Mouse (Mus musculus): ENCODE data around the gene Fance.

DNA sequence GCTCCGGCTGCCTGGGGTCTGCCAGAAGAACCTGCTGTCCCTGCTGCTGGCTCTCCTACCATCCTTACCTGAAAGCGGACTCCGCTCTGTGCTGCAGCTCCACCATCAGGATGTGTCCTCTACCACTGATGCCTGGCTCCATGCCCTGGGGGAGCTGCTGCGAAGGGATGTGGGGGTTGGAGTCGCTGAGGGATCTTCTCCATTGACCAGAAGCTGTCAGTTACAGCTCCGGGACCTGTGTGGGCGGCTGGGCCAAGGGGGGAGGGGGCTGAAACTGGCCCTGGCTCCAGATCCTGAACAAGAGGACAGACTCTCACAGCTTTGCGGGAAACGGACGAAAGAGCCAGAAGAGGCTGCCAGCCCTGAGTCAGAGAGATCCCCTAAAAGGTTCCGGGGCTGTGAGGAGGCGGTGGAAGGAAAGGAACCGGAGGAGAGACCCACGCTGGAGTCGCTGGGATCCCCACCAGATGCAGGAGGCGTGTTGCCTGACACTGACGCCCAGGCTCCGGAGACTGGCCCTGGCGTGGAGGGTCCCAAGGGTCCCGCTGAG, 2.4 kb downstream of the Fance start:
- TF ChIP-seq POLR2A (IDR thresholded peaks at IDR 0.05; ENCODE audit: extremely low read depth, insufficient read depth, low read length) (no peak), CTCF (IDR thresholded peaks at IDR 0.05; ENCODE audit: extremely low read depth, insufficient read depth, low read length) (no peak)
